Mouse (Mus musculus) MEL (cell line): ENCODE measurements around the gene Itk. TPM values are rescaled to one million over a fixed set of nuclear protein-coding genes. Genes with fewer than 3 reads are reported as not detected.

Source experiments
- DNase-seq: peaks from one replicate; pipeline ENCODE4 v3.0.0; 2011; ENCODE audit warnings: low read depth, low spot score
- H3K27ac ChIP-seq: 2 replicates; pipeline ENCODE4 v1.5.1; 2012; ENCODE audit warnings: low read depth, mild to moderate bottlenecking, control low read depth, low read length, moderate library complexity; ENCODE audit not compliant: control insufficient read depth
- H3K27me3 ChIP-seq, 2 experiments: fragments of 150-350 bp in 1 of 2; sonication (generic) in 1 of 2; 2 replicates each; pipeline ENCODE4 v1.6.1; 2012; ENCODE audit warnings: low read length in 2 of 2, mild to moderate bottlenecking in 2 of 2, improper control_type of control experiment in 1 of 2, moderate library complexity in 1 of 2; ENCODE audit not compliant: insufficient read depth in 2 of 2, control insufficient read depth in 1 of 2
- H3K36me3 ChIP-seq, 2 experiments: 2 replicates each; pipeline ENCODE4 v1.6.1; 2012 to 2014; ENCODE audit warnings: low read length in 2 of 2, improper control_type of control experiment in 1 of 2, inconsistent platforms in 1 of 2, mild to moderate bottlenecking in 1 of 2; ENCODE audit not compliant: insufficient read depth in 2 of 2, control insufficient read depth in 1 of 2
- H3K4me1 ChIP-seq, 2 experiments: fragments of 150-350 bp in 1 of 2; sonication (generic) in 1 of 2; 2 replicates each; pipeline ENCODE4 v1.6.1; 2012; ENCODE audit warnings: low read length in 2 of 2, improper control_type of control experiment in 1 of 2, mild to moderate bottlenecking in 1 of 2; ENCODE audit not compliant: insufficient read depth in 2 of 2, control insufficient read depth in 1 of 2
- H3K4me3 ChIP-seq, 2 experiments: fragments of 150-350 bp in 1 of 2; sonication (generic) in 1 of 2; 2 replicates each; pipeline ENCODE4 v1.5.1; 2012; ENCODE audit warnings: low read depth in 2 of 2, low read length in 2 of 2, mild to moderate bottlenecking in 2 of 2, moderate library complexity in 2 of 2, control low read depth in 1 of 2, improper control_type of control experiment in 1 of 2; ENCODE audit not compliant: control insufficient read depth in 1 of 2, insufficient read depth in 1 of 2
- H3K79me2 ChIP-seq: 2 replicates; pipeline ENCODE4 v1.6.1; 2012; ENCODE audit warnings: mild to moderate bottlenecking, low read length, moderate library complexity; ENCODE audit not compliant: control insufficient read depth, poor library complexity, insufficient read depth
- H3K9ac ChIP-seq: 2 replicates; pipeline ENCODE4 v1.6.1; 2012; ENCODE audit warnings: low read depth, mild to moderate bottlenecking, control low read depth, low read length, moderate library complexity; ENCODE audit not compliant: control insufficient read depth, poor library complexity, severe bottlenecking
- H3K9me3 ChIP-seq: fragments of 150-350 bp; sonication (generic); replicated peaks from 2 replicates; pipeline ENCODE4 v1.6.1; 2012; ENCODE audit warnings: mild to moderate bottlenecking, low read length, improper control_type of control experiment, moderate library complexity; ENCODE audit not compliant: insufficient read depth
- BHLHE40 ChIP-seq: IDR thresholded peaks from 2 replicates; pipeline ENCODE4 v1.6.1; 2012; ENCODE audit warnings: low read depth, mild to moderate bottlenecking, inconsistent platforms, low read length, improper control_type of control experiment, borderline replicate concordance
- CHD1 ChIP-seq: IDR thresholded peaks from 2 replicates; pipeline ENCODE4 v1.6.1; 2012; ENCODE audit warnings: low read depth, mild to moderate bottlenecking, inconsistent platforms, low read length, improper control_type of control experiment
- CHD2 ChIP-seq: IDR thresholded peaks from 2 replicates; pipeline ENCODE4 v1.6.1; 2011; ENCODE audit warnings: low read length, improper control_type of control experiment
- E2F4 ChIP-seq: IDR thresholded peaks from 2 replicates; pipeline ENCODE4 v1.6.1; 2011; ENCODE audit warnings: low read depth, low read length, improper control_type of control experiment, borderline replicate concordance
- ELF1 ChIP-seq: IDR thresholded peaks from 2 replicates; pipeline ENCODE4 v1.6.1; 2014; ENCODE audit warnings: low read depth, mild to moderate bottlenecking, inconsistent platforms, low read length, improper control_type of control experiment, moderate library complexity
- ETS1 ChIP-seq: IDR thresholded peaks from 2 replicates; pipeline ENCODE4 v1.6.1; 2012; ENCODE audit warnings: low read depth, mild to moderate bottlenecking, inconsistent platforms, low read length, improper control_type of control experiment, moderate library complexity
- GABPA ChIP-seq: IDR thresholded peaks from 2 replicates; pipeline ENCODE4 v1.6.1; 2012; ENCODE audit warnings: low read depth, mild to moderate bottlenecking, inconsistent platforms, low read length, improper control_type of control experiment, moderate library complexity
- GATA1 ChIP-seq: IDR thresholded peaks from 2 replicates; pipeline ENCODE4 v1.6.1; 2011; ENCODE audit warnings: low read depth, low read length, improper control_type of control experiment
- HCFC1 ChIP-seq: IDR thresholded peaks from 2 replicates; pipeline ENCODE4 v1.6.1; 2012; ENCODE audit warnings: low read depth, mild to moderate bottlenecking, inconsistent platforms, low read length, improper control_type of control experiment, moderate library complexity
- JUND ChIP-seq: IDR thresholded peaks from 2 replicates; pipeline ENCODE4 v1.6.1; 2011; ENCODE audit warnings: low read depth, mild to moderate bottlenecking, improper control_type of control experiment, low read length
- KAT2A ChIP-seq: conservative IDR thresholded peaks from 2 replicates; pipeline ENCODE4 v1.6.1; 2012; ENCODE audit warnings: low read depth, low read length, improper control_type of control experiment, inconsistent platforms
- MAX ChIP-seq: IDR thresholded peaks from 2 replicates; pipeline ENCODE4 v1.6.1; 2011; ENCODE audit warnings: low read length, improper control_type of control experiment
- MAZ ChIP-seq: IDR thresholded peaks from 2 replicates; pipeline ENCODE4 v1.6.1; 2012; ENCODE audit warnings: low read depth, mild to moderate bottlenecking, inconsistent platforms, low read length, improper control_type of control experiment
- MEF2A ChIP-seq: IDR thresholded peaks from 2 replicates; pipeline ENCODE4 v1.6.1; 2014; ENCODE audit warnings: low read depth, mild to moderate bottlenecking, inconsistent platforms, low read length, improper control_type of control experiment; ENCODE audit not compliant: poor library complexity, insufficient replicate concordance, severe bottlenecking; ENCODE audit errors: extremely low read depth
- MYB ChIP-seq: IDR thresholded peaks from 2 replicates; pipeline ENCODE4 v1.6.1; 2011; ENCODE audit warnings: mild to moderate bottlenecking, low read depth, low read length, improper control_type of control experiment
- MYC ChIP-seq: IDR thresholded peaks from 2 replicates; pipeline ENCODE4 v1.6.1; 2011; ENCODE audit warnings: low read depth, mild to moderate bottlenecking, low read length, improper control_type of control experiment, moderate library complexity
- NELFE ChIP-seq: IDR thresholded peaks from 2 replicates; pipeline ENCODE4 v1.6.1; 2011; ENCODE audit warnings: low read depth, low read length, improper control_type of control experiment
- NRF1 ChIP-seq: IDR thresholded peaks from 2 replicates; pipeline ENCODE4 v1.6.1; 2014; ENCODE audit warnings: low read depth, mild to moderate bottlenecking, inconsistent platforms, low read length, improper control_type of control experiment, moderate library complexity; ENCODE audit not compliant: poor library complexity, insufficient read depth, severe bottlenecking
- POLR2AphosphoS2 ChIP-seq: IDR thresholded peaks from 2 replicates; pipeline ENCODE4 v1.6.1; 2011; ENCODE audit warnings: low read length, improper control_type of control experiment
- RAD21 ChIP-seq: IDR thresholded peaks from 2 replicates; pipeline ENCODE4 v1.6.1; 2011; ENCODE audit warnings: mild to moderate bottlenecking, low read depth, low read length, improper control_type of control experiment
- SIN3A ChIP-seq: IDR thresholded peaks from 2 replicates; pipeline ENCODE4 v1.6.1; 2012; ENCODE audit warnings: low read length, improper control_type of control experiment, inconsistent platforms
- SMC3 ChIP-seq: IDR thresholded peaks from 2 replicates; pipeline ENCODE4 v1.6.1; 2011; ENCODE audit warnings: low read depth, low read length, improper control_type of control experiment
- TAL1 ChIP-seq: IDR thresholded peaks from 2 replicates; pipeline ENCODE4 v1.6.1; 2012; ENCODE audit warnings: mild to moderate bottlenecking, inconsistent platforms, low read length, moderate library complexity, mixed read lengths
- TCF12 ChIP-seq: IDR thresholded peaks from 2 replicates; pipeline ENCODE4 v1.6.1; 2014; ENCODE audit warnings: low read depth, mild to moderate bottlenecking, inconsistent platforms, low read length, improper control_type of control experiment, moderate library complexity
- USF1 ChIP-seq: IDR thresholded peaks from 2 replicates; pipeline ENCODE4 v1.6.1; 2014; ENCODE audit warnings: low read depth, mild to moderate bottlenecking, inconsistent platforms, low read length, improper control_type of control experiment, moderate library complexity
- USF2 ChIP-seq, 2 experiments: IDR thresholded peaks; 2 replicates each; pipeline ENCODE4 v1.6.1; 2011 to 2012; ENCODE audit warnings: improper control_type of control experiment in 2 of 2, low read length in 2 of 2, borderline replicate concordance in 1 of 2, inconsistent platforms in 1 of 2, low read depth in 1 of 2, mild to moderate bottlenecking in 1 of 2; ENCODE audit not compliant: insufficient read depth in 1 of 2
- ZC3H11A ChIP-seq: IDR thresholded peaks from 2 replicates; pipeline ENCODE4 v1.6.1; 2012; ENCODE audit warnings: low read depth, mild to moderate bottlenecking, inconsistent platforms, low read length, improper control_type of control experiment
- ZKSCAN1 ChIP-seq: IDR thresholded peaks from 2 replicates; pipeline ENCODE4 v1.6.1; 2012; ENCODE audit warnings: low read depth, mild to moderate bottlenecking, inconsistent platforms, low read length, improper control_type of control experiment, moderate library complexity
- ZMIZ1 ChIP-seq: IDR thresholded peaks from 2 replicates; pipeline ENCODE4 v1.6.1; 2012; ENCODE audit warnings: low read depth, mild to moderate bottlenecking, inconsistent platforms, low read length, improper control_type of control experiment, moderate library complexity
- polyA plus RNA-seq, 2 experiments: library from polyadenylated mRNA; stranded (reverse) in 1 of 2; unstranded in 1 of 2; fragments of >175 nt in 1 of 2; fragments of >200 nt in 1 of 2; gene quantifications; 2 replicates each; pipeline versions ENCODE4 v1.2.1 to v1.2.4; 2012; ENCODE audit warnings: low replicate concordance in 2 of 2, low read depth in 1 of 2; ENCODE audit not compliant: insufficient read length in 2 of 2, insufficient read depth in 1 of 2, missing spikeins in 1 of 2
- total RNA-seq: library from RNA; depleted of rRNA; stranded (reverse); fragments of 300-350 nt; gene quantifications from 2 replicates; pipeline ENCODE4 v1.2.3, GENCODE M21; 2012

Itk gene
- total and polyA plus RNA-seq, 3 experiments, result not detected

DNA sequence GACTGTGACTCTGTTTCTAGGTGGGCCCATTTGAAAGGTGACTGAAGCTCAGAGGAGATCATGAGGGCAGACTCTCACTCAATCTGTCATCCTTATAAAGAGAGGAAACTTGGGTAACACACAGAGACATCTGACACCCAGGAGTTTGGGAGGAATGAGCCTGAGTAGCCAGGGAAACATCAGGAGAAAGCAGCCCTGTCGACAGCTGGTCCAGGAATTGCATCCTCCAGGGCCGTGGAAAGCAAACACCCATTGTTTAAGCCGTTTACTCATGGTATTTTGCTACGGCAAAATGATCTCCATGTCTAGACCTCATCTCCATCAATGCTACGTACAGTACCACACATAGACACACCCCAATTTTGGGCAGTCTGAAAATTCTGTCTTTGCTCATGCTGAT lies 101.2 kb downstream of the Itk start:
- Histone ChIP-seq H3K79me2 (no peaks in the 10 kb centered on the region), H3K4me3 (no peak overlapping the region), H3K9me3 (no peaks in the 10 kb centered on the region), H3K27me3 (no peaks in the 10 kb centered on the region), H3K27ac (no peak overlapping the region), H3K36me3 (peaks cover 3 to 10% of the 10 kb centered on the region in 2 experiments), H3K4me1 (peaks cover 4 to 10% of the 10 kb centered on the region in 2 experiments), H3K9ac (no peak overlapping the region)
- TF ChIP-seq ZKSCAN1, result no peak
- no peak for TF ChIP-seq CHD1
- TF ChIP-seq HCFC1, result no peak
- TF ChIP-seq E2F4, result no peak
- no peak for TF ChIP-seq SIN3A
- no peak for TF ChIP-seq POLR2AphosphoS2
- no peak for TF ChIP-seq GATA1
- TF ChIP-seq MAX, result no peak
- no peak for TF ChIP-seq MAZ
- TF ChIP-seq MYB, result no peak
- no peak for TF ChIP-seq RAD21
- no peak for TF ChIP-seq GABPA
- TF ChIP-seq CHD2, result no peak
- no peak for TF ChIP-seq ETS1
- TF ChIP-seq ZC3H11A, result no peak
- TF ChIP-seq ELF1, result no peak
- TF ChIP-seq NRF1, result no peak
- no peak for TF ChIP-seq SMC3
- TF ChIP-seq USF2 (IDR thresholded peaks at IDR 0.05; ENCODE audit: borderline replicate concordance in 1 of 2, insufficient read depth in 1 of 2, low read depth in 1 of 2, low read length in 2 of 2), result no peak
- no peak for DNase-seq

- Histone ChIP-seq H3K27me3 (no peaks in the 10 kb centered on the region), H3K79me2 (no peaks in the 10 kb centered on the region), H3K36me3 (peaks cover 3 to 10% of the 10 kb centered on the region in 2 experiments), H3K9me3 (no peaks in the 10 kb centered on the region), H3K4me1 (peaks cover 4 to 10% of the 10 kb centered on the region in 2 experiments), H3K27ac (peak overlapping the region; percentile 66), H3K9ac (peak overlapping the region; percentile 61), H3K4me3 (no peak overlapping the region)
- DNase-seq, result peak; percentile 86
- TF ChIP-seq KAT2A (no peak), TAL1 (no peak), NELFE (peak; percentile 40; the same call in 1 of the 2 replicates), JUND (no peak), RAD21 (no peak), ZMIZ1 (no peak), ZKSCAN1 (no peak), SMC3 (no peak), USF1 (peak; percentile 92), MYC (peak; percentile 100), USF2 (IDR thresholded peaks at IDR 0.05; ENCODE audit: borderline replicate concordance in 1 of 2, insufficient read depth in 1 of 2, low read depth in 1 of 2, low read length in 2 of 2) (peak in 1 of 2 experiments; percentile 67; a peak in 1 of 4 replicates), TCF12 (peak; percentile 30; the same call in 1 of the 2 replicates), MYB (no peak), POLR2AphosphoS2 (0 out of 2 replicates have a peak, but pooled peaks have one; percentile 31), MEF2A (no peak), BHLHE40 (peak; percentile 76), CHD1 (no peak), E2F4 (no peak), CHD2 (peak; percentile 39; the same call in 1 of the 2 replicates), SIN3A (peak; percentile 97), ETS1 (peak; percentile 78), NRF1 (no peak), GABPA (no peak)
Measured at GRCm38 (mm10) chr11:46286803-46287202, 102.5 kb downstream of the Itk start.
